Mouse (Mus musculus) megakaryocyte, embryonic 14.5 days (primary cell): ENCODE results near the gene Gm20388.

Source experiments
- FLI1 ChIP-seq: IDR thresholded peaks from 2 replicates; pipeline ENCODE4 v1.6.1; 2012; ENCODE audit warnings: low read length, inconsistent platforms, mixed read lengths
- GATA1 ChIP-seq: IDR thresholded peaks from 3 replicates; pipeline ENCODE4 v1.6.1; 2012; ENCODE audit warnings: mixed read lengths, low read length, inconsistent platforms, borderline replicate concordance

GRCm38 (mm10) chr8:121829777-121830362 lies 1919.2 kb downstream of the Gm20388 start:
- no peak for TF ChIP-seq GATA1
- TF ChIP-seq FLI1: no peak
